Mouse (Mus musculus) kidney, postnatal 14 days (tissue): ENCODE measurements around the gene Zbtb38.
A peak's percentile ranks its signal among the peaks of the same experiment; 100 is the strongest.

Experiments
- DNase-seq: peaks from one replicate; pipeline ENCODE4 v3.0.0; 2022; ENCODE audit warnings: mixed read lengths

The Zbtb38 gene

DNA sequence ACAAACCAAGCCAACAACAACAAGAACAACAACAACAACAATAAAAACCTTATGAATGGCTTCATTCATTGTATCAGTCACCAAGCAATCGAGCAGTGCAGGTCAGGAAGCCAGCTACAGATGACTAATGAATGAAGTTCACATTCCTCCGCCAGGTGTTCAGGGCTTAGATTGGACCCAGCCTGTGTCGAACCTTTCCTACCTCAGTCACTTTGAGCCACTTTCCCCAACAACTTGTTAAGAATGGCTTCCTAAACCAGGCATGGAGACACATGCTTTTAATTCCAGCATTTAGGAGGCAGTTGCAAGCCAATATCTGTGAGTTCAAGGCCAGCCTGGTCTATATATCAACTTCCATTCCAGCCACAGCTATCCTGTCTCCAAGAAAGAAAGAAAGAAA lies 116.7 kb downstream of the Zbtb38 start:
- DNase-seq: no peak

DNA sequence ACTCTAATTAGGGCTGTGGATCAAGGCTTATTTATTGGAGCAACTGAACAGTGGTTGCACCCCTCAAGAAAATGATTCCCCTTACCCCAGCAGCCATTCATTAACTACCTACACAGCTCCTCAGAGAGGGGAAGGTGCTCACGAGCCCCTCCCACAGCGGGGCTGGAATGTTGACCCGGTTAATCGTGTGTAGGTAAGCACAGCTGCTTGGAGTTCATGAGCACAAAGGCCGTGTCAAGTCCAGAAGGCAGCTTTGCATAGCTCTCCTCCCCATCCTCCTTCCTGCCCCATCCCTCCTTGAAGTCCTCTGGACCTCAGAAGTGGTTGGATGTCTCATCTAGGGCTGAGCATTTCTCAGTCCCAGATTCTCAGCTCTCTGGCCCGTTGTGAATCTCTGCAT lies 117.5 kb downstream of the Zbtb38 start:
- peak; percentile 80 for DNase-seq

DNA sequence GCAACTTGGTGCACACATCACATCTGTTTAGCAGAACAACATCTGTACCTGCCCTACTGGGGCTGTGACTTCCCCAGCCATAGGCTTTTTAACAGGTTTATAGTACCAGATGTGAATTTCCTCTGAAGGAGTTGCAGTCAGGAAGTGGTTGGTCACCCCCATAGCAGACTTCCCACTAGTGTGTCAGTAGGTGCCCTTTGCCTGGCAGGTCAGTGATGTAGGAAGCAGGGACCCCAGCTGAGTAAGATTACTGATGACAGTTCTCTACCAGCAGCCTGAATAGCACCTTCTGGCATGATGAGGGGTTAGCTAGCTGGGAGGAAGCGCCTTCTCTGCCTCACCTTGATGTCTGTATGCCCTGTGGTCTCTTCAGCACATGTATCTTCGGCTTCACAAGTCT lies 118.9 kb downstream of the Zbtb38 start:
- no peak for DNase-seq
